Mouse (Mus musculus) layer of hippocampus, adult 9-11 months (tissue): ENCODE measurements at regions not wholly inside any gene's neighbourhood (a gene's known extent, or its start where the extent isn't known, plus 50 kb on each side); places are given as distances from the start of the nearest gene placed in this dataset.

Source experiments
- DNase-seq: peaks from one replicate; pipeline ENCODE4 v3.0.0; 2022

DNA sequence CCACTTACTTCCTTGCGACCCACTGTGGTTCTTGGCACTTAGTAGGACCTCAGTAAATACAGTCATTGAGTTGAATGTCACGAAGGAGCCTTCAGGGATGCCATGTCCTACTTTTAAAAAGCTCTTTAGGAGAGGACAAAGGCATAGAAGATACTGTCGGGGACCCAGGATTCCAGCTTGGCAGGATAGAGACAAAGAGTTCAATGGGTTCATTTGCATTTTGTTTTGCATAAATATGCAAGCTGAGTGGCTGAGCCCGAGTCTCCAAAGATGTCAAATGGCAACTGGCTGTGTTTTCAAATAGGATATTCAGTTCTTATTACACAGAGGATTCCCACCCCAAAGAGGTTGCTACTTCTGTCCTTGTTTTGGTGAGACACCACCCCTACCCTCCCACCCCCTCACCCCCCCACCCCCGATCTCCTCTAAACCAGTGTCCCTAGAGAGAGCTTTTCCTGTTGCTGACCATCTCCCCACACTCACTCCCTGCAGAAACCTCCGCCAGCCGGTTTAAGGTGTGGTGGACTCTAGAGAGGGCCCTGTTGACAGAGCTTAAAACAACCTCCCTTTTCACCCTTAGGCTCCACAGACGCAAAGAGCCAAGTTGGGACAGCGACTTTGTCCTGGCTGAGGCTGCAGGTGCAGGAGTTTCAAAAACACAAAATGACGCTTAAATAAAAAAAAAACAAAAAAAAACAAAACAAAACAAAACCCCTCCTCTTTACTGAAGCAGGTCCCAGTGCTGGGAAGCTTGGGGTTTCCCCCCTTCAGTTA, 57.9 kb downstream of the Sox9 start:
- DNase-seq, result no peak

DNA sequence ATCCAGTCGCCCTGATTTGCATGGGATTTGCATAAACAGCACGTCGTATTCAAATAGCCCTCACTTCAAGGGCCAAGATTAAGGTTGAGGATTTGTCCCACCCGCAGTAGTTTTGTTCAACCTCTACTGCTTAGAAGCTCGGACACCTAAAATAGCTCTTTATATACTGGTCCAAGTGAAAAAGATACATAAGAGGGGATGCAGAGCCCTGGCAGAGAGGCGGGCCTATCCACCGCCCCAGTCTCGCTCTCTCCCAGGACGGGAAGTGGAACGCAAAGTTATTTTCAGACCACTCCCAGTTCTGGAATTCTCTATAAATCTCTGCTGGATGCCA, 58.4 kb downstream of the Sox9 start:
- DNase-seq, result no peak

DNA sequence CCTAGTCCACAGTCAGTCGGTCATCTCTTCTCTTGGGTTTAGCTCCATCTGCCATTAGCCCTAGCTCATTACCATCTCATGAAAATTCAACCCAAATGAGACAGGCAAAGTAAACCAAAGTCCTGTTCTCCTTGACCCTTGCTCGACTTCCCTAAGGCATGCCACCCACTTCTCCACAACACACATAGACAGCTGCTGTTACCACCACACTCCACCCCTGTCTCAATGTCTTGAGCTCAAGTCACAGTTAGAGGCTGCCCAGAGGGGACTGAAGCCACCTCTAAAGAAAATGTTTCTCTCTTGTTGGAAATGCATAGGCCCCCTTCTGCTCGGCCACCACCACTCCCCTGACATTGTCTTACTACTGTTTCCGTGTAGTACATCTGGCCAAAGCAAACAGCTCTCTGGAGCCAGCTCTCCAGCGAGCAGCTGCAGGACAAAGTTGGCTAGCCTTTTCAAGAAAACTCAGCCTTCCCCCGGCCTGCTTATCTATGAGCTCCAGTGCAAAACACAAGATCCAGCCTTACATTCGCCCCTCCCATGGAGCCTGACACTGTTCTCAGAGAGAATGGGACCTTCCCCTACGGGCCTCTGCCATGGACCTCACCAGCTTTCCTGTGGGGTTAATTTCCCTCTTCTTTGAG, 62.4 kb downstream of the Sox9 start:
- DNase-seq, result no peak

DNA sequence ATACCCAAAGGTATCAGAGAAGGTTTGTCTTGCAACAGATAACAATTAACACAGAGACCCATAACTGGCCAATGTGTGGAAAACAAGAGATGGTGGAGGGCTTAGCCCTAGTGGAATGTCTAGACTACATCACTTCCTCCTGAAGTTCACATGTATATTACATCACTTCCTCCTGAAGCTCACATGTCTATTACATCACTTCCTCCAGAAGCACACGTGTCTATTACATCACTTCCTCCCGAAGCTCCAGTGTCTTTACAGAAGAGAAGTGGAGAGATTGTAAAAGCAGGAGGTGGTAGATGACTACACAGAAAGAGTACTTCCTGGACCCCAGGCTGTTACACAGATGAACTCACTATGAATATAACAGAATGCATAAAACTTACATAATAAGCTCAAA, 65.1 kb downstream of the Sox9 start:
- DNase-seq, result no peak

DNA sequence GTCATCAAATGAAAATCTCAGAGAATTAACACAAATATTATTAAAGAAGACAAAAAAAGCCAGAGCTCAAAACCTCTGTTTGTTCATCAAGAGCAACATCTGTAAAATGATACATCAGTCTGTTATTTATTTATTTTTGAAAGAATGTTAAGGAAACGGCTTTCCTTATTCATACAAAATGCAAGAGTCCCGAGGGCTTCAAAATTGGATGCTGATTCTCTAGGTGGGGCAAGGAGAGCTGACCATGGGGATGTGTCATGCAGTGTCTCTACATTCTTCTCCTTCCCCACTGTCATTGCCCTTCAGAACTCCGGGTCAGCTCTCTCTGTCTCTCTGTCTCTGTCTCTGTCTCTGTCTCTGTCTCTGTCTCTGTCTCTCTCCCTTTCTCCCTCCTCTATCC, 65.8 kb downstream of the Sox9 start:
- no peak for DNase-seq

DNA sequence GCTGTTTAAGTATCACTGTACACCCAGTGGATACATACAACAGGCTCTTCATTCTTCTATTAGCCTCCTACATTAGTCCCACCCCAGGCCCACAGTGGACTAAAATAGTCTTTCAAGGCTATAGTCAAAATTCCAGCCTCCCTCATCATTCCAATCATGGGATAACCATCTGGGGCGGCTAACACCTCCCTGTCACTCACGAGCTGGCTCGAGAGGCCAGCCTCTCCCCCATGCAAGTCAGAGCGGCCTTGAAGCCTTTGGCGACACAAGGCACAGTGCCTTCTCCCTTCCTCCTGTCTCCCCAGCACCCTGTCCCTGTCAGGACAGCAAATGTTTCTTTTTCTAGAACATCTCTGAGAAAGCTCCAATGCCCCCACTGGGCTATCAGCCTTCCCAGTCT, 68.0 kb downstream of the Sox9 start:
- no peak for DNase-seq

DNA sequence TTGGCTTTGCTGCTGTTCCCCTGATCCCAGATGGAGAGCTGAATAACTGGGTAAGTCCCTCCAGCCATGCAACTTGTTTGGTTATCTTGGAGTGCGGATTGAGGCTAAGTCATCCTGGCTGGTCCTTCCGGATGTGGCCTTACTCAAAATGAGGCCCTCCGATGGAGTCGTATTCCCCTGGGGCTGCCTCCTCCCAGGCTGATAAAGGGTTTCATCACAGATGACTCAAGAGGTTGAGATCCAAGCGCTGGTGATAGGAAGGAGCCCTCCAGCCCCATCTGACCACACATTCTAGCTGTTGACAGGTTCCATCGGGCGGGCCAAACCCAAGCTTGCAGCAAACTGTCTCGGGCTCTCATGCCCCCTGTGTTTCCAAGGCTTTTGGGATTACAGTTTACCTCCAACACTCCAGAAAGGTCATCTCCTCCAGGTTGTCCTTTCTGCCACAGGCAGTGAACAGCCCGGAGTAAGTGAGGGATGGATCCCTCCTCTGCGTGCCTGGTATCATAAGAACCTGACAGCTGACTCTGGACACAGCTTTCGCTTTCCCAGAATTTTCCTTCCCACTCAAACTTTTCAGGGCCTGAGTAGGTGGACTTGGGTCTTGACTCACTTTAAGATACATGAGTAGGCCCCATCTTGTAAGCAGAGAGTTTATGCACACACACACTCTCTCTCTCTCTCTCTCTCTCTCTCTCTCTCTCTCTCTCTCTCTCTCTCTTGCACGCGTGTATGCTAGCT, 68.7 kb downstream of the Sox9 start:
- no peak for DNase-seq

DNA sequence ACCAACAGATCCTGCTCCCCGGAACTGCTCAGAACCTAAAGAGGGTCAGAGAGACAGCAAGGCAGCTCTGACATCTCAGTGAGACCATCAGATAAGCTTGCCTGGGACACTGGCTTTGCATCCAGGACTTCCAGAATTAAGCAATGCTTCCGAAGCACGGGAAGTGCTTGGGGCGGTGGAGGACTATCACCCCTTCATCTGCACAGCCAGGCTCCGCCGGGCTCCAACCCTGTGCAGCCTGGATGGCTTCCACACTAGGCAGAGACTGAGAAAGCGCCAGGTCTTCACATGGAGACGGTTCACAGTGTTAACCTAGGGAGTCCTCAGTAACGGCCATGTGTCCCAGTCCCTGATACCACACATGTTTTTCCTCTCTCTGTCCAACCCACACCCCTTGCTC, 69.3 kb downstream of the Sox9 start:
- no peak for DNase-seq

DNA sequence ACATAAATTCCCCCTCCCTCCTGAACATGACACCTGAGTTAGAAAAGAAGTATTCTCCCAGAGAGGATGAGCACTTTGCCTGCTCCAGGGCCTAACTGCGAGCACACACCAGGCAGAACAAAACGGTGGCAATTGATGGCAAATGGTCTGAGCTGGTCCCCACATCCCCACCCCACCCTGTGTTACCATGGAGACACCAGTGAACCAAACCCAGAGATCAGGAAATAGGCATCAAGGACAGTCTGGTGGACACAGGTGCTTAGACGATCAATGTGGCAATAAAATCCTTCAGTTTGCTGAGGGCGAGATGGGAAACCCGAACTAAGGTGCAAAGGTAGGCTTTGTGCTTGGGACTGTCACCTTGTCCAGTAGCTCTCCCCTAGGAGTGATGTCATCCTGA, 74.0 kb downstream of the Sox9 start:
- DNase-seq, result no peak

DNA sequence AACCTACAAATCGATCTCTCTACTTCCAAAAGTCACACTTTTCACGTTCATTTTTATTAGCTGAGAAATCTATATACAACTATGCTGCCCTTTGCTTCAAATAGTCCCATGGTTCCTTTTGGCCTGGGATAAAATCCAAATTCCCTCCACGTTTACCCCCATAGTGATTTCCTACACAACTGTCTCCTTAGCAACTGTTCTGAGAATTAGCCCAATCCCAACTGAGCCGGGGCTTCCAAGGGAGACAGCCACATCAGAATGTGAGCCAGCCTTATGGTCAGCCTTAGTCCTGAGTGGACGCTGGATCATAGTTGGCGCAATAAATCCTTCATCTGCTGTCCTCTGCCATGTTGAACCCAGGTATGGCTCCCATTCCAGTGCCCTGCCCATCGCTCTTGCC, 77.3 kb downstream of the Sox9 start:
- no peak for DNase-seq

DNA sequence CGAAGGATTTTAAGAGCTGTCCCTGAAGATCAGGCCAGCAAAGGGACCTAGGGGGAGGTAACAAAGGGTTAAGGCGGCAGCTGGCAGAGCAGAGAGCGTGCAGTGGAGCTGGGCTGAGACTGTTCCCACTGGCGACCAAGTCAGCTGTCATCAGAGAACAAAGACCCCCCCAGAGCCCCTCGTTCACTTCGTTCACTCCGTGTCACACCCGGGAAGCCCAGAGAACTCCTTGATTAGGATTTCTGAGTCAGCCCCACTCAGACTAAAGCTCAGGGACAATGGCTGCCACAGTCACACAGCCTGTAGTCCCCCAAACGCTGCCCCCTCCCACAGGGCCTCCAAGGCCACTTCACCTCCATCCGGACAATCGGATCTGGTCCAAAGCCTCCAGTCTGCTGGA, 78.8 kb downstream of the Sox9 start:
- DNase-seq, result no peak

DNA sequence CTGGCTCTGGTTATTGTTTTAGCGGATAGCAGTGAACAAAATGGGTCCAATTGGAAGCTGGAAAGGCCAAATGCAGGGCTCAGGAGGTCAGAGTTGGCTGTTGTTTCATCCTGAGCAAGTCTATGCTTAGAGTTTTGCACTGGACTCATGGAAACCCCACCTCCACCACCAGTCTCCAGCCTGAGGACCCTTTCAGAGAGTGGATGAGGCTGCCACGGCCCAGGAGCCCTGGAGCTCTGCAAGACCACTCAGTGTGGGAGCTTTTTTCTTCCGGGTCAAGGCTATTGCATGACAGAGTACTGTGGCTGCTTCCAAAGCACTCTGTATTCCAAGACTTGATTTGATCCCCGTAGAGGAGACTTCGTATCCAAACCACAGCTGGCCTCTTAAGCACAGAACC, 79.2 kb downstream of the Sox9 start:
- DNase-seq, result no peak

DNA sequence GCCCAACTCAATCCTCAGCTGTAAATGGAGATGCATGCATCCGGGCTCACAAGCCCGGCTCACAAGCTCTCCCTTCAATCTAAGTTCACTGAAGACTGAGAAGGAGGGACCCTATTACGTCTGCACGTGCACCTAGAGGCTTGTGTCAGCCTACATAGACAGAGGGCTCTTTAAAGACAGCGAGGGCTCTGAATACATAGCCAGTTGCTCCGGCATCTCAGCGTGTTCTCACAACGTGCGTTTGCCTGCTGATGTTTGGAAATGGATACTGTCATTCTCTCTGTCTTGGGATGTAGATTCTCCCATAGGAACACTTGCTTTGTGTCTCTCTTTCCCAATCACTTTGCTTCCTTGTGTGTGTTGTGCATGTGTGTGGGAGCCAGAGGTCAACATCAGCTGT, 83.8 kb downstream of the Sox9 start:
- no peak for DNase-seq

DNA sequence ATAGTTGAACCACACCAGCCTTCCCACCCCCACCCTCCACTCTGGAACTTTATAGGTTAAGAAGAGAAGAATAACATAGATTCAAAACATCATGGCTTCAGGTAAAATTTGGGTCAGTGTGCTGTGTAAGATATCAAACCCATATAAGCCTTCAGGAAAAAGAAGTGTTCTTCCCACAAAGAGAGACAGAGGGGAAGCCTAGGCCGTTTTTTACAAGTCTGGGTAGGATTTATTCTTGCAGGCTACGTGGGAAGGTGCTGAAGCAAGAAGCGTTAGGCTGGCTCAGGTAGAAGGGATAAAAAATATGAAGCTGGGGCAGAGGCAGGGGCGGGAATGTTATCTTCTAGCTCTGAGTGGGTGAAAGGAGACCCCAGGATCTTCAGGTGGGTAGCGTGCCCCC, 87.5 kb downstream of the Sox9 start:
- no peak for DNase-seq

DNA sequence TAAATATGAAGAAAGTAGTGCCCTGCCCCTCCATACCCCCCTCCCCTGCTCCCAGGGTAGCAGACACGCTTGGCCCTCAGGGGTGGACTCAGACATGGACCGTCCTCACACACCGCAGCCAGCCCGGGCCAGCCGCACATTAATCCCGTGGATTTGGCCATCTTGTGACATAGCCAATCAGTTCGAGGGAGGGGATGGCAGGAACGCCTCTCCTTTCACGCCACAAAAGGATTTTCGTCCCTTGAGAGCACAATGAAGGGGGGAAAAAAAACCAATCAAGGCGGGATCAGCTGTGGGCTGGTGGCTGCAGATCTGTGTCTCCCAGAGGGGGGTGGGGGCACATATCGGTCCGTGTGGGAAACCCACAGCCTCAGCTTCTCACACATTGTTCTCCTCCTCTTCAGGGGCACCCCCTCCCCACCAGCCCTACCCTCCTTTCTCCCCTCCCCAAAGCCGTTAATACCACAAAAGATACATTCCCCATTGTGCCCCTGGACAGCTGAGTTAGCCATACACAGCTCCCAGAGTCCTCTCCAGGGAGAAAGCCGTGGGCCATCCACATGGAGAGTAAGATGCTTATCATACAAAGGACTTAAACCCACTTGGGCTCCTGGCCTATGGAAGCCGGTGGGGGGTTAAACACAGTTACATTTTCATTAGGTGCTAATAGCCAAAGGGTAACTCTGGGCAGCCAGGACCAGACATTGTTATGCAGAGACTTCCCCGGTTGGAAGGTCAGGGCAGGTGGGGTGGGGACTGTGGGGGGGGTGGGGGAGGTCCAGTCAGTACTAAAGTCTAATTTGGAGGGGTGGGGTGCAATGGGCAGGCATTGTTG, 88.4 kb downstream of the Sox9 start:
- no peak for DNase-seq

DNA sequence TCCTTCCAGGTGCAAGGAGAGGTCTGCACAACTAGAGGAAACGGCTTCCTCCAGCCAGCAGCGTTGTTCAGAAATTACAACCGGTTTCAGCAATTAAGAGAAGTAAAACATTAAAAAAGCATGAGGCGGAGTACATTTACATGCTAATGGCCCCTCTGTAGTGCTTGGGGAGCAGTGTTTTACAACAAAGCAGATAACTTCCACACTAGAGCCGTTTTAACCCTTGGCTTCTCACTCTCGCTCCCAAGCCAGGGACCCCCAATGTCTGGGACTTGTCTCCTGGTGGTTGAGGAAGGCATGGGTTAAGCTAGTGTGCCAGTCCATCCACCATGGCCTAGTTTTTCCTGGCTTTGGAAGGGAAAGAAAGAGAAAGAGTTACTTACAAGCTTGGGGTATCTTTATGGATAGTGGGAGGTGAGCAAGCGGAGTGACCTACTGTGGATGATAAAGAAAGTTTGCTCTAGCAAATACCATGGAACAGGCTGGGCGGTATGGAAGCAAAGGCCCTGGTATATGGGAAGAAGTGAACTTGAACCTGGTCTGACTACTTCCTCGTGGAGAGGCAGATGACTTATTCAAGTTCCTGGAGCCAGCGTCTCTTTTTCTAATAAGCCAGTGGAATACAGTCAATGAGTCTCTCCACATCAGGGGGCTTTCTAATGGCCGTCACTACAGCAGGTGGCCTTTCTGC, 90.8 kb downstream of the Sox9 start:
- DNase-seq, result no peak

DNA sequence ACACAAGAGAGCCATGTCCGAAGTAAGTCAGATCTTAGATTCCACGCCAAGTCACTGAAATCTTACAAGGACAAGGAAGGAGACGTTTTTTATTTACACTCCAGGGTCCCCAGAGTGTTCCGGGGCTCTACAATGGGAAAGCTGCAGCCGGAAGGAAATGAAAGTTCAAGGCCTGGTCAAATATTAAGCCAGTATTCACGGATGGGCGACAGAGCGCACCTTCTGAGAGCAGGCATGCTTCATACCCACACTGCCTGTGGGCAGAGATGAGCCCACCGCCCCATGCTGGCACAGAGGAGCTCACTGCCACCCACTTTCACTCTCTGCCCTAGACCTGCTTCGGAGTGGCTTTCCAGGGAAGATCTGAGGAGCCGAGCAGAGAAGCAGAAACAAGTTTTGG, 92.2 kb downstream of the Sox9 start:
- DNase-seq, result no peak

DNA sequence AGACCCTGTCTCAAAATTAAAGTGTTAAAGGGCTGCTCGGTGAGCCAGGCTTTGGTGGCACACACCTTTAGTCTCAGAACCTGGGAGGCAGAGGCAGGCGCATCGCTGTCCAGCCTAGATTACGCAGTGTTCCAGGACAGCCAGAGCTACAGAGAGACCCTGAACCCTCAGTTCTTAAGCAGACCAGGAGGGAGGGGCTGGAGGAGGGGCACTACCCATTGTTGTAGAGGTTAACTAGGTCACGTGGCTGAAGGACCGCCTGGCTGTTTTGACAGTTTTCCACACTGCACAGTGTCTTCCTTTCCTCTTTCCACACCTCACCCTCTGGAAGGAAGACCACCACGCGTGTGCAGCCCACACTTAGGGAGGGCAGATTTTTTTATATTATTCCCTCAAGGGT, 94.2 kb downstream of the Sox9 start:
- no peak for DNase-seq

DNA sequence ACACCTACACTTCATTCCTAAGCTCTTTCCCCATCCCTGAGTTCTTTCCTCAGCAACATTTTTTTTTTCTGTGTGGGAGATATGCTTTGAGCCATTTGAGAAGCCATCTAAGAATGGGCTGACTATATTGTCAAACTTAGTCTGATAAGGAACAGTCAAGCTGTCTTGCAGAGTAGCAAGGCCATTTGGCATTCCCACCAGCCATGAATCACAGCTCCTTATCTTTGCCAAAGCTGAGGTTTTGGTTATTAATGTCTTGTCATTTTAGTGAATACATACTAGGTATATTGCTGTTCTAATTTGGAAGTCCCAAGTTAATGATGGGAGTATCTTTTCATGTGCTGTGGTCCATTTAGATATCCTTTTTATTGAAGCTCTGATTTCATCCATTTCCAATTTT, 96.4 kb downstream of the Sox9 start:
- no peak for DNase-seq

DNA sequence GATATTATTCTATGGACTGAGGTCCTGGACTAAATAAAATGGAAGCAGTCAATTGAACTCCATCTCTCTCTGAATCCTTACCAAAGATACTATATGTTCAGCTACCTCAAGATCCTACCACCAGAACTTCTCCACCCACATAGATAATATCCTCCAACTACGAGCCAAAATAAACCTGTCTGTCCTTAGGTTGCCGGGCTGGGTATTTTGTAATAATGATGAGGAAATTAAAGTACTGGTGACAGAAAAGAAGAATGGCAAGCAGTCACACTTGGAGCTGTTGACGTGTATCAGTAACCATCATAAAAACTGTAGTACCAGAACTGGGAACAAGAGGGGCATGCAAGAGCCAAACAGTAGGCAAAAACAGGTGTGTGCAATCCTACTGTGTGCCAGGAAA, 98.7 kb downstream of the Sox9 start:
- DNase-seq, result no peak

DNA sequence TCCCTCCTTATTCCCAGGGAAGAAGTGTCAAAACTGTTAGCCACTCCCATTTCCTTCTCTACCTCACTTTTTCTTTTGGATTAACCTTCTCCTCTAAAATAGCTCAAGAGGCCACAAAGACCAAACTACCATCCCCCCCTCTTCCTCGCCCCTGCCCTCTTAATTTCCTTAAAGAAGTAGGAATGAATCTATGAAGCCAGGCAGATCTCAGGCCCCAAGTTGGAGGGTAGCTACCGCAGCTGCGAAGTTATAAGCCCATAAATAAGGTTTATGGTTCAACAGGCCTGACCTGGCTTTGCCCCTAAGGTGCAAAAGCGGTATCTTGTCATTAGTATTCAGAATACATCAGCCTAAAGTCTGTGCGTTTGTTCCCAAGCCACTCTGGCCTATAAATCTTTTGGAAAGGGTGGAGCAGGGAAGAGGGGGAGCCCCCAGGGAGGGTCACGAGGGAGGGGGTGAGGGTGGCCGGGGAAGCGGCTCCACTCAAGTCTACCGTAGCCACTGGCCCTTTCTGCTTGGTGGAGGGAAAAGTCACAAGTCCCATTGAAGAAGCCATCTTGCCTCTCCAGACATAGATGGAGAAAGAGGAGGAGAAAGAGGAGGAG, 103.4 kb downstream of the Sox9 start:
- no peak for DNase-seq

DNA sequence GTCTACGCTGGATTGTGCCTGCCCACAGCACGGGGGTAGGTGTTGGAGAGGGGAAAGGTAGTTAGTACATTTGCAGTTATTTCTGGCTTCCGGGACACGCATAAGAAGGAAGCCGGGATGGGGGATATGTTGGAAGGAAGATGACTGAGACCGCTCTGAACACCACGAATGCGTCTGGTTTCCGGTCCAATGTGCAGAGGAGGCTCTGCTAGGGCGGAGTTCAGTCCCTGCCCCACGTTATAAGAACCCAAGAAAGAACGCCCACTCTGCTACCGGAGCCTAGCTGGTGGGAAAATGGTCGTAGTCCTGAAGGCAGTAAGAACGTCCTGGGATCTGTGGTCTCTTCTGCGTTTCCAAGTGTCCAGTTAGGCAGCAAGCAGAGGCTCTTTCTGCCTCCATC, 104.1 kb downstream of the Sox9 start:
- DNase-seq, result no peak

DNA sequence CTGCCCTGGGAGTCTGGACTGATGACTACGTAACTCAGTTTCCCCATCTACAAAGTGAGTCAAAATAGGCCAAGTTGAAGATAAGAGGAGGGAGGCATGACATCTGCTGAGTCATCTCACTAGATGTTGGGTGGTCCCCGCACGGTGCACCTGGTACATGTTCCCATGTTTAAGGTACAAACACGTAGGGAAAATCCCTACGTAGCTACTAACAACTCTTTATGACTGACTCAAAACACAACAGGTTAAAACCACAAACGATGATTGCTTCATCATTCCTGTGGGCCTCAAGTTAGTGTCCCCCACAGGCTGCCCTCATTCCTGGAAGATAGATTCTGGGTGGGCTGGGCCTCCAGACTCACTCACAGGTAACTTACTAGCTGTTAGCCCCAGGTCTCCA, 107.7 kb downstream of the Sox9 start:
- DNase-seq, result no peak
